Mouse (Mus musculus): ENCODE data around the gene Thap4. TPM values are rescaled to one million over a fixed set of nuclear protein-coding genes. Genes with fewer than 3 reads are reported as not detected.

Thap4 gene
- total RNA-seq, 2 experiments from 2014 or later = 61.4 to 61.9 TPM

DNA sequence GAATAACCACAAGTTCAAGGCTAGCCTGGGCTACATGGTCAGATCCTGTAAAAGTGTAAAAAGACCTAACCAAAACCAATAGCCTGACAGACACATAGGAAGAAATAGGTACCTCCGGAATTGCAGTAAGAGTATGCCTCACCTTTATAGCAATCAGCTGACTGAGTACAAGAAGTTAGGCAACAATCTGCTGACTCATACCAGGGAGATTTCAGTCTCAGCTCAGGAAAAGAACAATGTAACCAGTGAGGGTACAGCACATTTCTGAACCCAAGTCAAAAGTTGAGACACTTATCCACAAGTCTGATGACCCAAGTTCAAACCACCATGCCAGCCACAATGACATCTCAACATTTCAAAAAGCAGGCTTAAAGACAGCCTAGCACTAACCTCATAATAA is 6.1 kb downstream of the Thap4 start:
- DNase-seq (ENCODE audit: low spot score in 2 of 2) = no peak

DNA sequence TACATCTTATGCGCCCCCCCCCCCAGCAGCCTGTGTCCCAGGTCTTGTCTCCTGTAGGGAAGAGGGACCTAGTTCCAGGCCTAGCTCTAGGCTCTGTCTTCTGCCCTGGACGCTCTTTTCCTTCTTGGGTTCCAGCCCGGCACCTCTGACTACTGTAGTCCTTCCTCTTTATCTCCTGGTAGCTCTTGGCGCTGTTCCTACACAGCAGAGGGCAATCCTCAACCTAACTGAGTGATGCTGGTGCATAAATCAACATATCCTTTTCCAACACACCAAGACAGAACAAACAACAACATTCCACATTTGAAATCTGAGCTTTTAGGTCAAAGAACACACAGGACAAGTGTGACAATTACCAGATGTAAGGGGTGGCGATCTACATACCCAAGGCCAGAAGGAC is 8.5 kb downstream of the Thap4 start:
- DNase-seq (ENCODE audit: low spot score in 2 of 2) = no peak

DNA sequence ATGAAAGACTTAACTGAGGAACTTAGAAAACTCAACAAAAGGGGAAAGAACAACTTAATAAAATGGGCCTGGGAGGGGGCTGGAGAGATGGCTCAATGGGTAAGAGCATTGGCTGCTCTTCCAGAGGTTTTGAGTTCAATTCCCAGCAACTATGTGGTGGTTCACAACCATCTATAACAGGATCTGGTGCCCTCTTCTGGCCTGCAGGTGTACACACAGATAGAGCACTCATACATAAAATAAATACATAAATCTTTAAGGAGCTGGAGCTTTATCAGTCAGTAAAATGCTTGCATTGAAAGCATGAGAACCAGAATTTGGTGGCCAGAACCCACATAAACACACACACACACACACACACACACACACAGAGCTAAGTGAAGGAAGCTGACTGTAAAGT is 11.8 kb downstream of the Thap4 start:
- DNase-seq (ENCODE audit: low spot score in 2 of 2) = no peak

DNA sequence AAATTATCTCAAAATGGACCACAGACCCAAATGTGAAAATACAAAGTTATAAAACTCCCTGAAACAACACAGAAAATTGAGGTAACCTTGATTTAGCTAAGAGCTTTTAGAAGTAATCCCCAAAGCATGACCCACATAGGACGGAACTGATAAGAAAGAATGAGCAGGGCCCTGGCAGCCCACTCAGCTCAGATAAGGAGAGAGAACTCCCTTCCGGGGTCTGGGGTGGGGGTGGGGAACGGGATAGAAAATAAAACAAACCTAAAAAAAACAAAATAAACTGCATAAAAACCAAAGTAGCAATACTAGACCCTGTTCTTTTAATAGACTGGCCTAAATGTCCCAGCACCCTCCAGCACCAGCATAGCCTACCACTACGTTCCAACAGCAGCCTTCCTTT is 12.7 kb downstream of the Thap4 start:
- no peak for DNase-seq (ENCODE audit: low spot score in 2 of 2)

DNA sequence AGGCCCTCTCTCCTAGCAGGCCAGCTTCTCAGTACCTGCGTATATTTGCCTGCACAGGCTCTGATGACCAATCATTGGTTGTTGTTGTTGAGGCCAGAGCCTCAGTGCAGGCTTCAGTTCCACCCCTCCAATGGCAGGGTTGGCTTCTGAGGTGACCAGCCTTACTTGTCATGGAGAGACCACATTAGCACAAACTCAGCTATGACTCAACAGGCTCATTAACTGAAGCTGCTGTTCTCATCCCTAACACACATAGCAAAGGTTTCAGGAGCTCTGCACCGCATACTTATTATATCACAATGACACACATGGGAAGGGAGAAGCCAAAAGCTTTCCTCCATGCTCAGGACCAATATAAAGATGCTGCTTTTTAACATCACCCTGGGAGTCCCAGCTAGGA is 14.0 kb downstream of the Thap4 start:
- no peak for DNase-seq (ENCODE audit: low spot score in 2 of 2)

DNA sequence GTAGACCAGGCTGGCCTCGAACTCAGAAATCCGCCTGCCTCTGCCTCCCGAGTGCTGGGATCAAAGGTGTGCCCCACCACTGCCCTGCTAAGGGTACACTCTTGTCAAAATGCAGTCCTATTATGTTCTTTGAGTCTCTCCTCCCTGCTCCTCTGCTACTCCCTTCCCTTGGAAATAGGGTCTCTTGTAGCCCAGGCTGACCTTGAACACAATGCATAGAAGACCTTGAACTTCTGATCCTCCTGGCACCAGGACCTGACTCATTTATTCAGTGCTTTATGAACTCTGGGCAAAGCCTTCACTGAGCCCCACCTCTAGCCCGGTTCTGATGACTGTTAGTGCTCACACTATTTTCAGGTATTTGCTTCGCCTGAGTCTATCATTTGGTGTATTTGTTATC is 17.0 kb downstream of the Thap4 start:
- DNase-seq (ENCODE audit: low spot score in 2 of 2) = no peak

DNA sequence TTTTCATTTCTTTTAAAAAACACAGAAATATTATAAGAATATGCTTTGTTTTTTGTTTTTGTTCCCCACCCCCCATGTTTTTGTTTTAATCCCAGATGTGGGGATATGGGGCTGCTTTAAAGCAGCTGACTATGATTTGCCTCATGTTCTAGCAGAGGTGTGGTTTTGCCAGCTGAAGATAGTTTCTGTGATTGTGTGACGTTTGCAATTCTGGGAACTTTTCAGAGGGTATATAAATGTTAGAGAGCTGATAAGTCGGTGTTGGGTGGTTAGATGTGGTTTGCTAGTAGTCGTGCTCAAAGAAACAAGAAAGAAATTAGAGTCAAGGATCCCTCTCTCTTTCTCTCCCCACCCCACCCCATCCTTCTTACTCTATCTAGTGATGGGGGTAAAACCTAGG is 18.8 kb downstream of the Thap4 start:
- DNase-seq (ENCODE audit: low spot score in 2 of 2) = no peak

DNA sequence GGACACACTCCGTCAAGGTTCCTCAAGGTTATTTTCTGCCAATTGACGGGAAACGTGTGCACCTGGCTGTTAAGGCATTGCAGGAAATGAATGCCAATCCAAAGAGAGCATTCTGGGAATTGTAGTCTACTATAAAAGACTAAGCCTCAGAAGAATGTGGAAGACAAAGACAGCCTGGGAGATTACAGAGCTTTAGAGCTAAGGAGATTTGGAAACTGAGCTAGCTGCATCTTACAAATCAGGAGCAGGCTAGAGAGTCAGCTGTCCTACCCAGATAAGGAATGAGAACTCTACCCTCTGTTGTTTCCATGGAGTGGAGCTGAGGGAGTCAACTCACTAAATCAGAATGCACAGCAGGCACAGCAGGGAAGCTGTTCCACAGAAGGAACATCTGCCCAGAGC is 22.8 kb downstream of the Thap4 start:
- no peak for DNase-seq (ENCODE audit: low spot score in 2 of 2)

DNA sequence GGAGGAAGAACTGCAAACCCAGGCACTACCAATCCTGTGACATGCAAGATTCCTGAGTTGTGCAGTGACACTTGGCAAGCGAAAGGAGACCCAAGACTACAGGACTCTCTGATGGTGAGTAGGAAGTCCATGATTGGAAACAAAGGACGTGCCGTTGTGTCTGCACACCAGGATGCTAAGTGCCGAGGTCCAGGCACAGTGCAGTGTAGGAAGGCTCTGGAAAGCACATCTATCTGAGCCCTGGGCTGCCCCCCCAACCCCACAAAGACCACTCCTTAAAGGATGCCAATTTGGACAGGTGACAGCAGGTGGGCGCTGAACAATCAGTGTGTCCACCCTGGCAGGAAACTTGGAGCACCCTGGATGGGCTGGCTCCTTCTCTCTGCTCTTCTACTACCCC is 23.6 kb downstream of the Thap4 start:
- DNase-seq (ENCODE audit: low spot score in 2 of 2) = no peak

DNA sequence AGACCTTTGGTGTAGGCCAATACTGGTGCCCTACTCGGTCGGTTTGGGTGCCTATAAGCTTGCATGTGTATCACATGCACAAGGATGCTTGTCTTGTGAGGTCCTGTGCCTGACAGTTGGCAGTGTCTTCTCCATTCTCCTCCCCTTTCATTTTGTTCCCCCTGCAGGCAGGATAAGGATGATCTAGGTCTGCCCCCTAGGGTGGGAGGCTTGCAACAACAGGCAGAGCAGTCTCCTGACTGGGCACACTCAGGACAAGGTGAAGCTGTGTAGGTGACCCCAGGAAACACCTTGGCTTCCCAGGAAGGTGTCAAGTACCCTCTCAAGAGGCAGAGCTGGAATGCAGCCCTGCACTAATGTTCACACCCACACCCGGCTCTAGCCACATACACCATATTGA is 27.7 kb downstream of the Thap4 start:
- peak; percentile 43 to 61 for DNase-seq (ENCODE audit: low spot score in 2 of 2)

DNA sequence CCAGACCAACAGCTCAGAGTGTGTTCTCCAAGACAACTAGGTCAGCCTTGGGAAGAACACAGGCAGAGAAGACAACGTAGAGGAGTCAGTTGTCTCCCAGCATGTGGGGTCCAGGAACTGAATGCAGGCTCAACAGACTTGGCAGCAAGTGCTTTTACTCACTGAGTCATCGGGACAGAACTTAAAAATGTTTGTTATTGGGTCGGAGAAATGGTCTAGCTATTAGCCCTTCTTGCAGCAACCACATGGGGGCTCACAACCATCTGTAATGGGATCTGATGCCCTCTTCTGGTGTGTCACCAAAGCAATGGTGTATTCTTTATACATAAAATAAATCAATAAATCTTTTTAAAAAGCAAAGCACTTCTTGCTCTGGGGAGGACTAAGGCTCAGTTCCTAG is 28.5 kb downstream of the Thap4 start:
- DNase-seq (ENCODE audit: low spot score in 2 of 2) = no peak

DNA sequence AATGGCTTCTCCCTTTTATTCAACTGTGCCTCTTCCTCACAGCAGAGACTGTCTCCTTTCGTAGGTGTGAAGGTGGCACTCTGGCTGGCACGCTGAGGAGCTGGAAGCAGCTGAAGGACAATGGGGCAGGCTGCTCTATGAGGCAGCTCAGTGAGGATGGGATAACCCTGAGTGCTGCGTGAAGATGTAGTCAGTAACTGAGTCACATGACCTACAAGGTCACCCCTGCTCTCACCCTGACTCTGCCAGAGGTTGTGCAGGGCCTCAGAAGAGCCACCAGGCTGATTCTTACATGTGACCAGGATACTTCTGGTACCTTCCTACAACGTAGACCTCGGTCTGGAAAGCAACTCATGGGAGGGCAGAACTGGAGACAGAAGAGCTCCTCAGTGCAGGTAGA is 29.0 kb downstream of the Thap4 start:
- DNase-seq (ENCODE audit: low spot score in 2 of 2) = peak in 1 of 2 experiments; percentile 19

DNA sequence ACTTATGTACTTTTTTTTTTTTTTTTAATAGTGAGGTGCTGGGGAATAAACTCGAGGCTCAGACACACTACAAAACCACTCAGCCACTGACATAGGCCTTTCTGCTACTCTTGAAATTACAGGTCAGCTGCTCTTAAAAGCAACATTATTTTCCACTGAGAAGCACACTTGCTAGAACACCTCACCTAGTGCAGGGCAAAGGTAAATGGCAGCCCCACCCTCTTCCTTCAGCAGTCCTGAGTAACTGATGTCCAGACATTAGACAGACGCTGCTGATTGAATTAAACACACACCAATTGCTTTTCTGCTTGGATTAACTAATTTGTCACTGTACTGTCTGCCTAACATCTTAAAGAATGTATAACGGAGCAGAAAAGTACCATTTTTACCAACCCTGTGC is 30.0 kb downstream of the Thap4 start:
- DNase-seq (ENCODE audit: low spot score in 2 of 2) = no peak

DNA sequence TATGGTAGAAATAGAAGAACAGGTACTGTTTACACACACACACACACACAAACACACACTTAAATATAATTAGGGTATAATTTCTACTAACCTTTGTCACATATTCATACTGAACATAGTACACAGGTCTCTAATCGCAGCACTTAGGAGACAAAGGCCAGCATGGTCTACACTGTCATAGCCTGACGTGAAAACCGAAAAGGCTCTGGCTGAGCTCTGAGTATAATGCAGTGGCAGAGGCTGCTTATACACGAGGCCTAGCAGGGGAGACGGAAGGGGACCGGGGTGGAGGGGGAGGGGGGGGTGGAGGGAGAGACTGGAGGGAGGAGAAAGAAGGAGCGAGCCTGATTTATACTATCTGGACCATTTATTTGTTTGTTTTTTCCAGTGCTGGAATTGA is 33.1 kb downstream of the Thap4 start:
- no peak for DNase-seq (ENCODE audit: low spot score in 2 of 2)

DNA sequence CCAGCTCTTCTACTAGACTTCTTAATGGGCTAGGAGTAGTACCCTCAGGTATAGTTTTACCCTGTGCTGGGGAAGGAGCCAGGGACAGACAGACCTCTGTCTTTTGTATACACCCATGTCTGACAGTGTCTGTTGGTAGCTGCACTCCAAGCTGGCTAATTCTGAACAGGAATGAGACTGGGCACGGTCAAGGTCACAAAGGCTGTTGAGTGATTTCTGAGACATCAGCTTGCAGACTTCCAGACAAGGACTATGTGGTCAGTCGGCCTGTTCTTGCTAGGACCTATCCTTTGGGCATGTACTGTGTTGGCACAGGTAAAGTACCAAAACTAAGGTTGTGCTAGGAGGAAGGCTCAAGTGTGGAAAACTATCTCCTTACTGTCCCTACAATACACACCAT is 38.5 kb downstream of the Thap4 start:
- DNase-seq (ENCODE audit: low spot score in 2 of 2) = no peak

DNA sequence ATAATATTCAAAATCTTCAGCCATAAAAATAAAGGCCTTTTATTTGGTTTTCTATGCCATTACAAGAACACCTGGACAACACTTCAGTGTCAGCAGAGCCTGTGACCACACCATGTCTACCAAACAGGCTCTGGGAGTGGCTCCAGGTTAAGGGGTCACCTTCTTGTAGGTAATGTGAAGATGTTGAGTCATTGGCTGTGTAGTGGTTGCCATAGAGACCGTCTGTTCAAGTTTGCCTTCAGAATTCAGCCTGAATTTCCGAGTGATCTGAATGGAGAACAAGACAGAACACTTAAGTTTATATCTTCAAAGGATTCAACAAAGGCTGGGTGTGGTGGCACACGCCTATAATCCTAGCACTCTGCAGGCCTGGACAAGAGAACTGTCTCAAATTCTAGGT is 49.3 kb downstream of the Thap4 start:
- no peak for DNase-seq (ENCODE audit: low spot score in 2 of 2)

DNA sequence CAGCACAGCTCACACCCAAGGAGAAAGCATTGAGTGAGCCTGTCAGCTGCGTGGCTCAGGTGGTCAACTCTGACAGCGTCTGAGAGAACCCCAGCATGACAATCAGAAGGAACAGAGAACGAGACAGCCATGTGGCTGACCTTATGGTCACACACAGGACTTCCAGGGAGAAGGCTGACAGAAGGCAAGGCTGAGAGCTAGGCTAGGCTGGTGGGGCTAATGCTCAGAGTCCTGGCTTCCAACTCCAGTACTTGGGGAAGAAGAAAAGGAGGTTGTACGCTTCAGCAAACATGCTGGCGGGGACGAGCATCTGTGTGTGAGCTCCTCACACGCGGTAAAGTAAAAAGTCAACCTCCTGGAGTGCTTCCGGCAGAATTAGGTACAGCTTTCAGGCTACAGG is 50.3 kb downstream of the Thap4 start:
- no peak for DNase-seq (ENCODE audit: low spot score in 2 of 2)

DNA sequence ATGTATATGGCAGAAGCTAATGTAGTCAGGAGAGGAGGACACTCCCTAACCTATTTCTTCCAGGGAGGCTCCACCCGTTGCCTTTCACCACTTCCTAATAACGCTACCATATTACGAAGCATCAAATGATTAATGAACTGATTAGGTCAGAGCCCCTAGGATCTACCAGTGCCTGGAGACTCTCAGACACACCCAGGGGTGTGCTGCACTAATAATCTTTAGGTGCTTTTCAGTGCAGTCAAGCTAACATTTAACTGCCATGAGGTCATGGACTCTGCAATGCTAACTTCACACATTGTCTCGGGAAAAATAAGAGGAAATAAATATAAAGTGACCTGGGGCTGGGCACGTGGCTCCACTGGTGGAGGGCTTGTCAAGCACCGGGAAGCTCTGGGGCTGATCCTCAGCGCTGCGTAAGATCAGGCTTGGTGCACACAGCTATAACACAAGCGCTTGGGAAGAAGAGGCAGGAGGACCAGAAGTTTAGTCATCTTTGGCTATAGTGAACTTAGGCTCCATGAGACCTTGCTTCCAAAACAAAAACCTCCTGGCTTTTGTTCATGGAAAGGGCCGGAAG is 51.1 kb downstream of the Thap4 start:
- DNase-seq (ENCODE audit: low spot score in 2 of 2) = no peak

DNA sequence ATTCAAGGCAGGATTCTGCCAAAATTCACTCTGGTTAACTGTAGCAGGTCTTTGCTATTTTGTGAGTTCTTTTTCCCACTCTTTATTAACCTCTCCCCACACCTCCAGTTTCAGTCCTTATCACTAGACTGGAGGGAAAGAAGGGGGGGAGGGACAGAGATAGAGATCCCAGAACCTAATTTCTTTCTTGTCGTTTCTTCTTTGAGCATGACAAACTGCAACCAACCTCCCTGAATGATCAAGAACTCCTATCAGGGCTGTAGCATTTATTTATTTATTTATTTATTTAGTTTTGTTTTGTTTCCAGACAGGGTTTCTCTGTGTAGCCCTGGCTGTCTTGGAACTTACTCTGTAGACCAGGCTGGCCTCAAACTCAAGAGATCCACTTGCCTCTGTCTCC is 52.6 kb downstream of the Thap4 start:
- no peak for DNase-seq (ENCODE audit: low spot score in 2 of 2)

DNA sequence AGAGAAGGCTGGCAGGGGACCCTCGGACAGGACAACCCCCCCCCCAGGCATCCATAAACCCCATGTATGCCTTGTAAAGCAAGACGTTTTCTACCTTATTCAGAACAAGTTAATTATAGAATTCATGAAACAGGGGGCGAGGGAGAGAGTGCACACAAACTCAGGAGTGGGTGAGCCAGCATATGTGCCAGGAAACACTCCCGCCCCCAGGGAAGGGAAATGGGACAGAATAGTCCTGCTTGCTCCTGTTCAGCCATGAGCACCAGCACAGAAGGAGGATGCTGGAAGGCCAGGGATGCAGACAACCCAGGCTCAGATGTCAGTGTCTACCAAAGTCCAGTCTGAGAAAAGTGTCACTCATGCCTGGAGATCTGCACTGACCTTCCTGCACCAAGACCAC is 55.5 kb downstream of the Thap4 start:
- DNase-seq (ENCODE audit: low spot score in 2 of 2) = no peak

DNA sequence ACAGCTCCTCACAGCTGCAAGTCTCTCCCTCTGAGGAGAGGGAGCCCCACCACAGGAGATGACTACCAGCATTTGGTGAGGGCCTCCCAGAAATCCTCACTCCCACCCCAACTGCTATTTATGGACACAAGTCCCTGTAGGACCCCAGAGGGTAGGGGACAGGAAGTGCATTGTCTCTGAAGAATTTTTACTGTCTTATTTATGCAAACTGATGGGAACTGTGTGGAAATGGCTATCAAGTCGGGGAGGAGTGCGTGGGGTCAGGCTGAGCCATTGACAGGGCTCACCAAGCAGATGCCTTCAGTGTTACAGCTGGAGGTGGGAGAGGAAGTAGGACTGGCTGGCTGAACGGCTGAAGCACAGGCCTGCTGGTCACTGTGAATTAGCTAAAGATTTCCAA is 57.3 kb downstream of the Thap4 start:
- DNase-seq (ENCODE audit: low spot score in 2 of 2) = no peak

DNA sequence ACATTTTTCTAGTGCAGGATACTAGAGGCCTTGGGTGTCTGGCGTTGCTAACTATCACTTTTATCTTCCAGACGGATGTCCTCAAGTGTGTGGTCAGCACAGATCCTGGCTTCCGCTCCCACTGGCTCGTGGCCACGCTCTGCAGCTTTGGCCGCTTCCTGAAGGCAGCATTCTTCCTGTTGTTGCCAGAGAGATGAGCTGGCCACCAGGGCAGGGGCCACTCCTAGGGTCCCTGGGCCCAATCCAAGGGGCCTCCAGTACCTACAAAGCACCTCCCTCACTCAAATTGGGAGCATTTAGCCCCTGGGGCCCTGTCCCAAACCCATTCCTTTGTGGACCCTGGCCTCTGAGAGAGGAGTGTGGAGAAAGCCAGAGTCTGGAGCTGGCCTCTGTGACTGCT is 59.7 kb downstream of the Thap4 start:
- no peak for DNase-seq (ENCODE audit: low spot score in 2 of 2)

DNA sequence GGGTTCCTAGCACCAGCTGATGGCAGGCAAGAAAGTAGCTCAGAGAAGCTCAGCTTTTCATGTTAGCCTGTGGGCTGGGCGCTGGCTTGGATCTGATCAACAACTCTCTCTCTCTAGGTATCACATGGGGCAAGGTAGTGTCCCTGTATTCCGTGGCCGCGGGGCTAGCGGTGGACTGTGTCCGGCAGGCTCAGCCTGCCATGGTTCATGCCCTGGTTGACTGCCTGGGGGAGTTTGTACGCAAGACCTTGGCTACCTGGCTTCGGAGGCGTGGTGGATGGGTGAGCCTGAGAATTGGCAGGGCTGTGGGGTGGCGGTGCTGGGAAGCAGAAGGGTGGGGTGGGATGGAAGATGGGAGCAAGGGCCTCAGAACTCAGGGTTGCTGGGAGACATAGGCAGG is 60.7 kb downstream of the Thap4 start:
- no peak for DNase-seq (ENCODE audit: low spot score in 2 of 2)

DNA sequence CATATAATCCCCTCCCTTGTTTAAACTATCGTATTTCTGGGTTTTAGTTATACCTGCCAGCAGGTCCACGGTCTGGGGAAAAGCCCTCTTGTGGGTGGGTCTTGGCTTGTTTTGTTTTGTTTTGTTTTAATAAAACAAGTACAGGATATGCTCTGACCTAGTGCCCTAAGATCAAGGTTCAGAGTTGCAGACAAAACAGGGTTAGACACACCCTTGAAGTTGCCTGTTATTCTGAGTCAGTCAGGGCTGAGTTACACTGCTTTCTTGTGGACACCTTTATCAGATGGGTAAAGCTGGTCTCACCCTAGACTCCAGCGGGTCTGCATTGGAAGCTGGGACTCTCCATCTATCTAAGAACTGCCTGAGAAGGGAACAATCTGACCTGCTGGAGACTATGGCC is 61.2 kb downstream of the Thap4 start:
- no peak for DNase-seq (ENCODE audit: low spot score in 2 of 2)

All from adrenal gland, postnatal 4 days (tissue).